Mouse (Mus musculus): ENCODE measurements around the gene Myocd. TPM values are rescaled to one million over a fixed set of nuclear protein-coding genes. Genes with fewer than 3 reads are reported as not detected.

The Myocd gene
- total RNA-seq (2021) = under 1 TPM; 0.61 to 0.70 TPM
- long read RNA-seq, experiment 1 = 0 reads
- long read RNA-seq, experiment 2 = 0 reads

GRCm38 (mm10) chr11:65269851-65270473, at the start of gene Myocd:
Myocd (minus strand) TSS chr11:65269989.
- intact Hi-C loops (cut with DNase I) = loop anchor here (5.0 kb wide), 1 partner anchor 407 kb away; no protein-coding TSS in a partner anchor
- DNase-seq = peak; percentile 25
- Histone ChIP-seq H3K4me3 (peak within 1 kb of the TSS; percentile 58), H3K27ac (peak within 1 kb of the TSS; percentile 63)
- TF ChIP-seq CTCF (IDR thresholded peaks at IDR 0.05) = no peak

DNA sequence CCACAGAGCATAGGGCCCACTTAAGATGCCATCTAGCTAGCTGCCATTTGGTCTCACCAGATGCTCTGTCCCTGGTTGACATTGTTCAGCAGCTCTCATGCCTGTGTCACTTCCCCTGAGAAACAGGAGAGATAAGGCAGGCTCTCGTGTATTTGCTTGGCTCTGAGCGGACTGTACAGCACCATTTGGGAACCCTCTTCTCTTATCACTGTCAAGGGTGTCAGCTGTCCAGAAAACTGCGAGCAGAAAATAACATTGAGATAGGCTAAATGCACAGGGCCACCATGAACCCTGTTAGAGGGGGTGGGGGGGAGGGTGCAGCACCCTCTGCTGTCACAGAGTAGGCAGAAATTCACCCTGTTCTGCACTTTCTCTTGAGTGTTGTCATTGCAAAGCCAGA, 34.0 kb upstream of the Myocd start:
- no peak overlapping the region for H3K27ac ChIP-seq
- no peak overlapping the region for H3K4me3 ChIP-seq
- intact Hi-C loops (cut with DNase I) = no loop called here
- DNase-seq = no peak
- TF ChIP-seq CTCF (IDR thresholded peaks at IDR 0.05) = no peak

- no peak for TF ChIP-seq CTCF (IDR thresholded peaks at IDR 0.05)
- intact Hi-C loops (cut with DNase I) = no loop called here
- DNase-seq = no peak
- no peak overlapping the region for H3K27ac ChIP-seq
- H3K4me3 ChIP-seq = no peak overlapping the region
These were observed 24.5 kb upstream of the Myocd start for GRCm38 (mm10) chr11:65294128-65294833.

GRCm38 (mm10) chr11:65292994-65293393, 23.2 kb upstream of the Myocd start:
- no peak for DNase-seq
- H3K4me3 ChIP-seq = no peak overlapping the region
- intact Hi-C loops (cut with DNase I) = no loop called here
- no peak overlapping the region for H3K27ac ChIP-seq
- no peak for TF ChIP-seq CTCF (IDR thresholded peaks at IDR 0.05)

- intact Hi-C loops (cut with DNase I) = no loop called here
- Histone ChIP-seq H3K27ac (no peak overlapping the region), H3K4me3 (no peak overlapping the region)
- no peak for TF ChIP-seq CTCF (IDR thresholded peaks at IDR 0.05)
- no peak for DNase-seq
These were observed 17.9 kb upstream of the Myocd start for GRCm38 (mm10) chr11:65287706-65288105.

- intact Hi-C loops (cut with DNase I) = no loop called here
- no peak for DNase-seq
- Histone ChIP-seq H3K4me3 (no peak overlapping the region), H3K27ac (no peak overlapping the region)
- TF ChIP-seq CTCF (IDR thresholded peaks at IDR 0.05) = no peak
These were observed 16.4 kb upstream of the Myocd start for GRCm38 (mm10) chr11:65286211-65286610.

DNA sequence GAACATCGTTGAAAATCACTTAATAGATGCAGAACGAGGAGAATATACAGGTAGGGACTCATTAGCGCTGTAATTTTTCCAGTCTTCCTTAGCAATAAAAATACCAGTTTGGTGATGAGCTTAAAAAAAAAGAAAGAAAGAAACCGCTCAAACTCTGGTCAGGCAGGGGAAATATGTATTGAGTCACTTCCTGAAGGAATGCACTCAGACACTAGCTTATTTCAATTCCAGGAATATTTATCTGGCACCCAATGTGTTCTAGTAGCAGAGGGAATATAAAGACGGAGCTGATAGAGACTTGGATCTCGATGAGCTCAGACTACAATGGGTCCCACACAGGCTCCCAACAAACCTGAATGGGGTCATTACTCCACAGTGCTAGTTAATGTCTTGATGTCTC, 5.7 kb upstream of the Myocd start:
- no peak for DNase-seq
- H3K4me3 ChIP-seq = no peak overlapping the region
- intact Hi-C loops (cut with DNase I) = no loop called here
- H3K27ac ChIP-seq = no peak overlapping the region
- no peak for TF ChIP-seq CTCF (IDR thresholded peaks at IDR 0.05)

GRCm38 (mm10) chr11:65271000-65271399, 1.2 kb upstream of the Myocd start:
- DNase-seq = no peak
- intact Hi-C loops (cut with DNase I) = no loop called here
- no peak overlapping the region for H3K27ac ChIP-seq
- no peak for TF ChIP-seq CTCF (IDR thresholded peaks at IDR 0.05)
- H3K4me3 ChIP-seq = no peak overlapping the region

DNA sequence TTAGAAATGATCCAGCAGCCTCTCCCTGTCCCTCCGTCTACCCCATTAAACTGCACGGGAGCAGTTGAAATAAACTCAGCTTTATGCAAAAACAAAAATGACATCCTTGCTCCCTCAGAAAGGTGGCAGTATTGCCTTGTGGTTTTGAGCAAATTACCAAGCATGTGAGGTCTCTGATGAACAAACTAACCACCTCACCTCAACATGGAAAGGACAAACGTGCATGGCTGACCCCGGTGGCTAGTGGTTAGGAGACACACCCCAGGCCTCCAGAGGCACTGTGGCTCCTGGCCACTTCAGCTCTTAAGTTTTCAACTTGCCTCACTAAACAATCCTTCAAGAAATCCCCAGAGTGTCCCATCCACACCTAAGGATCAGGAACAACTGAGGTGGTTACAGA, 1.5 kb downstream of the Myocd start:
- intact Hi-C loops (cut with DNase I) = loop anchor here (5.0 kb wide), 1 partner anchor 409 kb away; no protein-coding TSS in a partner anchor
- Histone ChIP-seq H3K4me3 (no peak overlapping the region), H3K27ac (no peak overlapping the region)
- TF ChIP-seq CTCF (IDR thresholded peaks at IDR 0.05) = peak; percentile 45
- no peak for DNase-seq

GRCm38 (mm10) chr11:65263466-65263865, 6.3 kb downstream of the Myocd start:
- intact Hi-C loops (cut with DNase I) = no loop called here
- no peak overlapping the region for H3K27ac ChIP-seq
- no peak for TF ChIP-seq CTCF (IDR thresholded peaks at IDR 0.05)
- DNase-seq = no peak
- H3K4me3 ChIP-seq = no peak overlapping the region

DNA sequence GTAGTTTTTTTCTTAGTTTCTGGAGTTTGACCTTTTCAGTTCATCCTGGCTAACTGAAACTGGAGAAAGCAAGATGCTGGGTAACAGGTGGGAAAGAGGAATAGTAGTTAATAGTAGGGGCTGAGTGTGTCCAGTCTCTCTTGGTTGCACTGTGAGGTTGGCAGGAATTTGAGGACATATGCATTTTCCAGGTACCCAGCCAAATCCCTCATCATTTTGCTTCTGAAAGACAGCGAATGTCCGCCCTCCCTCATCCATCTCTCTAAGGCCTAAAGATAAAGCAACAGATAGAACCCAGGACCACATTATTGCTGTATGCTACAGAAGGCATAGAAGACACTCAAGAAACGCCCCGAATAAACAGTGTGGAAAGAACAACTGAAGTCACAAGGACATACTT, 10.8 kb downstream of the Myocd start:
- intact Hi-C loops (cut with DNase I) = no loop called here

DNA sequence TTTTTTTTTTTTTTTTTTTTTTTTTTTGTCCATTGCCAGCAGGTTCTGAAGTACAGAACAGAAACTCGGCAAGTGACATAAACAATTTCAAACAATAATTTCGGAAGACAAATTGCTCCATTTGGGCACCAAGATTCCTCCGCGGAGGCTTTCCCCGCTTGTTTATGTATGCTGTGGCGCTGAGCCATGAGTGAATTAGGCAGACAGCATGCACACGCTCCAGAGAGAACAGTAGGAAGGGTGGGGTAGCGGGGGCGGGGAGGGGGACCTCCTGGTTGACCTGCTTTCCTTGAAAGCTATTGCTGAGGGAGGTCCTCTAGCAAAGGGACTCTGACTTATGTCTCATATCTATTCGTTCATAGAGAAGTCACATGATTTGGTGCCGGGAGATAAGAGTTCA, 13.6 kb downstream of the Myocd start:
- DNase-seq = no peak
- no peak overlapping the region for H3K27ac ChIP-seq
- TF ChIP-seq CTCF (IDR thresholded peaks at IDR 0.05) = no peak
- intact Hi-C loops (cut with DNase I) = no loop called here
- H3K4me3 ChIP-seq = no peak overlapping the region

More for the DNA sequence above, 10.8 kb downstream of the Myocd start:
- H3K4me3 ChIP-seq = no peak overlapping the region
- no peak for DNase-seq
- H3K27ac ChIP-seq = no peak overlapping the region
- no peak for TF ChIP-seq CTCF (IDR thresholded peaks at IDR 0.05)

DNA sequence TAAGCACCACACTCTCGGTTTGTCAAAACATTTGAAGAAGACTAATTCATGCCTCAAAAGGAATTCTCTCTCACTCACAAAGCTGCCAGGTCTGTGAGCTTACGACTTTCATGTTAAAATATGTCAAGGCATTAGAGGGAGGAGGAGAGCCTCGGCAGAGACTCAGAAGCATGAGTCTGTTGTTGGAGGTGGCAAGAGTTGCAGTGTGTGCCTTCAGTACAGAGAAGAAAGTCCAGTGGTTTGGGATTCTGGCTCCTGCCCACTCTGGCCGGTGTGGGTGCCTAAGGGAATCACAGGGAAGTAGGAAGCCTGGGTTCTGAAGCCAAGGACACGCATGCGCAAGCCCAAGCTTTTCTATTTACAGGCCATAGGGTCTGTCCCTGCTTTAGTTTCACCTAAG, 14.2 kb downstream of the Myocd start:
- DNase-seq = no peak
- no peak overlapping the region for H3K4me3 ChIP-seq
- TF ChIP-seq CTCF (IDR thresholded peaks at IDR 0.05) = no peak
- intact Hi-C loops (cut with DNase I) = no loop called here
- no peak overlapping the region for H3K27ac ChIP-seq

- DNase-seq = no peak
- Histone ChIP-seq H3K27ac (no peak overlapping the region), H3K4me3 (no peak overlapping the region)
- intact Hi-C loops (cut with DNase I) = no loop called here
- no peak for TF ChIP-seq CTCF (IDR thresholded peaks at IDR 0.05)
These were observed 19.4 kb downstream of the Myocd start for GRCm38 (mm10) chr11:65250366-65250765.

Data from gastrocnemius, adult 2 months (tissue).